Mouse (Mus musculus): ENCODE results near the gene Scamp2.

The Scamp2 gene

DNA sequence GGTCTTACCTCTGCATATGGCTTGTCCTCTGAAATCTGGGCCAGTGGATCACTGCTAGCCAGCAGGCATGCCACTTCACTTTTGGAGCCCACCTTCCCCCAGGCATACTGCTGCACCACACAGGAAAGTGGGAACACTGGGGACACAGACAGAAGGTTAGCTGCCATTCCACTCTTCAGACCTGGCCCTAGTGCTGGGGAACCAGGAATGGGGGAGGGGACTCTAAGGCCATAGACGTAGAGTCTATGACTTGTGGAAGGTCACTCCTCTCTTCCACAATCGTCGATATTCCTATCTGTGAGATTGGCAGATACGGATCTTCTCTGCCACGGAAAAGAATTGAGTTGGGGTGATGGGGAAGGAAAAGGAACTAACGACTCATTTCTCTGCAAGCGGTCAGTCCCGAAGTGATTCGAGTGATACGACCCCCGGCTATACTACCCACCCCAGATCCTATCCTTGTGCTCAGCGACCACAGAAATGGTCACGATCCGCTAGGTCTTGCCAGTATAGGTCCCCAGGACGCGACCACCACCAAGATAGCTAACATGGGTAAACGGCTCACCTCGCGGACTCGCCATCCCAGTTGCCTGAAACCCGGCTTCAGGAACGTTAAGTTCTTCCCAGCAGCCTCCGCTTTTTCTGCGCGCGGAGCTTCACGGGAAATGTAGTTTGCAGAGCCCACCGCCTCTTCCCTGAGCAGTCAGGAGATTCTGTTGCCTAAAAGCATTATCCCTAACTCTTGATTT is 8.4 kb upstream of the Scamp2 start, which contains the start of gene Mpi:
Mpi (minus strand) TSS at position 625 of the 749 bp plus-strand sequence.
- DNase-seq = peak; percentile 83 to 84

DNA sequence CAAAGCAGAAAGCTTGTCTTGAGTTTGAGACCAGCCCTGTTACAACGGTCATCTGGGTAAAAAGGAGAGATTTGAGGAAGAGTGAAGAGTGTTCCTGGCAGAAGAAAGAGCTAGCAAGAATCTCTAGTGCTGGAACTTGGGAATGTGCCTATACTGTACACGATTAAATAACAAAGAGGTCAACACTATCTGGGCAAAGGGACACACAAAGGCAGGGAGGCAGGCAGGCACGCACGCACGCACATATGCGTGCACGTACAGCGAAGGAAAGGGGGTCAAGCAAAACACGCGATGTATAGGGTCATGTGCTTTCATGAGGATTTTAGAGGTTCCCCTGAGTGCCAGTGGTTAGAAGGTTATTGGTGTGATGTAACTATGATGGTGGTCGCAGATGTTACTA is 7.6 kb upstream of the Scamp2 start:
- no peak for DNase-seq

DNA sequence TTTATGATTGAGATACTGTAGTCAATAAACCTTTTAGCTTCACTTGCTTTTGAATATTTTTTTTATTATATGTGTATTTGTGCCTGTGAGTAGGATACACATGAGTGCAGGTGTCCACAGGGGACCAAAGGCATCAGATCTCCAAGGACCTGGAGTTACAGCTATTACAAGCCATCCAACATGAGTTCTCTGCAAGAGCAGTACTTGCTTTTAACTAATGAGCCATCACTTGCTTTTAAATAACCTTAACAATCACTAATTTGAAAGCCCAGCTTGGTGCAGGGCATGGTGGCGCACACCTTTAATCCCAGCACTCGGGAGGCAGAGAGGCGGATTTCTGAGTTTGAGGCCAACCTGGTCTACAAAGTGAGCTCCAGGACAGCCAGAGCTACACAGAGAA is 6.0 kb upstream of the Scamp2 start:
- no peak for DNase-seq

DNA sequence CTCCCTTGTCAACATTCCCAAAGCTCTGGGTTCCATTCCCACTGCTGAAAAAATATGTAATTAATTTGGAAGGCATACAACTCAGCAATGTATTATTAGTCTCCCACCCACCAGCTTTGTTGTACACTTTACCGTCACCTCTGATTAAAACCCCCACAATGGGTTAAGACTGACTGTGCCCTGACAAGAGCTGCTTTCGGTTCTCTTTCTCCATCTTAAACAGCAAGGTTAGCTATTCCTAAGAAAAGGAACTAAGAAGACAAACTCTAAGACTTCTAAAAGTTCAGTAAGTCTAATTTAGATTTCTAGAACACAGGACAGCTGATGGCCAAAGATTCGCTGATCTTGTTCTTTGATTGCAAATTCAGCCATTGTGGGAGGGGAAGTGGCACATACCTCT is 3.5 kb upstream of the Scamp2 start:
- no peak for DNase-seq

DNA sequence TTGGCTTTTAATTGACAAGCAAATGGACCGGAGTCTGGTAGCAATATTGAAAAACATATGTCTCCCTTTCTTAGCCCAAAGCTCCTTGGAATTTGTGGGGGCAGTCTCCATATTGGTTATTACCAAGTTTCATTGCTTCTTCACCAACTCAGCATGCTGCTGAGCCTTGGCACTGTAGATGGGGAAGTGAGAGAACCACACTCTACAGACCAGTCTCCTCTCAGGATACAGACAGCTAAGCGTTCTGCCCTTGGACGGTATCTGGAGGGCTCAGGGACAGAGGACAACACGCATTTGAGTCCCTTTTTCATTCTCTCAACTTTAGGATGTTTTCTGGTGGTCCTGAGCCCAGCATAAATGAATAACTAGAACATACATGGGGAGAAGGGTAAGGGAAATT is 2.1 kb upstream of the Scamp2 start:
- DNase-seq = no peak

DNA sequence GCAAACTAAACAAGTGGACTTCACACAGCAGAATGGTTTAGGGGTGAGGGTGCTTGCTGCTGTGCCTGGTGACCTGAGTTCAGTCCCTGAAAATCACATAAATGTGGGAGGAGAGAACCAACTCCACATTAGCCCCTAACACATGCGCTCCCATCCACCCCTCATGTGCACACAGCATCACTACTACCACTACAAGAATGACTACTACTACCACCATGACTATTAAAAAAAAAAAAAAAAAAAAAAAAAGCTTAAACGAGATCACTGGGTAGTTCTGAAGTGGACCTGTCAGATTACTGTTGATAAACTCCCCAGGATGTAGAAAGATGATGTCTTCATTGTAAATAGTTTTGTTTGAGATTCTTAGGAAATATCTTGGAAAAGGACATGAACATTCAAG is 1.2 kb upstream of the Scamp2 start:
- no peak for DNase-seq

DNA sequence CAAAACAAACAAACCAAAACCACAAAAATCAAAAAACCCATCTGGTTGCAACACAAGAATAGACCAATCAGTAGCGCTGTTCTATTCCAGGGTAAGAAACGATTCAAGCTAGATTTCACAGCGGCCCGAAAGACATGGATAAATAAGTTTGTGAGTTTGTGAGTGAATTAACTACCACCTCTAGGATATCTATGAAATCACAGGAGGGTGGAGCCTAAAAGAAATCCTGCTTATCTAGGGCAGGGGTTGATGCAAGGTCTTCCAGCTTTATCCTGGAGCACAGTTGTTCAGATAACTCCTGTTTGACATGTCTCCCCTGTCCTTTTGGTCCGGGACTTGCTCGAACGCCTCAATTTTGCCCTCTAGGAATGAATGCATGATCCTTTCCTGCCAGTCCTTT is 480 bp upstream of the Scamp2 start:
- DNase-seq = no peak

DNA sequence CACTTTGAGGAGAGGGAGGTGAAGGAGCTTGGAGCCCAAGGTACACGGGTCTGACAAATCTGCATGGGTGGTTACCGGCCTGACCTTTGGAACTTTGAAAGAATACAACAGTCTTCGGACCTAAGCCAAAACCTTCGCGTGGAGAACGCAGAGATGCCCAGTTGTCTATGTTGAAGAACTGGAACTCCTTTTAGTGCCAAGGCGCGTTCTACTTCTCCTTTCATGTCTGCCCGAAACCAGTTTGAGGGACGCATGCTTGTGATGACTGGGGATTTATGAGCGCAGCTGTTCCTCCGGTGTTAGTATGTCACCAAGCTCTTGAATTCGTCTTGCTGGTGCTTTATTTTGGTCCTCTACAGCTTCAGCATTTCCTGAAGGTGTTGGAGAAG is 962 bp downstream of the Scamp2 start:
- no peak for DNase-seq

DNA sequence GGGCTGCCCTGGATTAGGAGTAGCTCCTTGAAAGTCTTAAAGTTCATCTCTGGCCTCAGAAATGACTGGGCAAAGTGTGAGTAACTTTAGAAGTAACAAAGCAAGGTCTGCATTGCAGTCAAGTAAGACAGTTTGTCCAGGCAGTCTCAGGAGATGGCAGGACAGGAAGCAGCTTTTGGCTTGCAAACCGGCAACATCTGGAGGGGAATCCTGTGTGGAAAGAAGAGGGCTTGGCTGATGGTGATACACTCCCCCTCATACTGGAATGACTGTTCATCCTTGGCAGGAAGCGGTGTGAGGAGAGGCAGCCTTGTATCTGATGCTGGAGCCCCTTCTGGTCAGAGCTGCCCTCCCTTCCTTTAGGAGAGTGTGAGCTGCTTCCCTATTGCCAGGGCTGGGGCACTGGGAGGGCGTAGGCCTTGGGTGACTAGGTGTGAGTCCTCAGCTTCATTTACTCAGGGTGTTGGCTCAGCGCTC is 2.2 kb downstream of the Scamp2 start:
- DNase-seq = peak; percentile 57 to 71

DNA sequence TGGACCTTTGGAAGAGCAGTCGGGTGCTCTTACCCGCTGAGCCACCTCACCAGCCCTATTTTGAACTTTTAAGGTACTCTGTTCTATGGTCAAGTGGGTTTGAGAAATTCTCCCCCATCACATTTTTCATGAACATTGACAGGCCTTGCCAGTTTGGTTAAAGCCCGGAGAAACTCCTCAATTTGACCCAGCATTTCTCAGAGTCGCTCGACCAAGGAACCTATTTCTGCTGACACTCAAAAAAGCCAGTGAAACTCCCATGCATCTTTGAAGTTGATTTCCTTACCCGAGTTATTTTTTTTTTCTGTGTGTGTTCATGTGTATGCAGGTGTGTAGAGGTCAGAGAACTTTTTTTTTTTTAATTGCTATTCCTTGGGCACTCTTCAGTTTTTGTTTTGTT is 3.9 kb downstream of the Scamp2 start:
- no peak for DNase-seq

DNA sequence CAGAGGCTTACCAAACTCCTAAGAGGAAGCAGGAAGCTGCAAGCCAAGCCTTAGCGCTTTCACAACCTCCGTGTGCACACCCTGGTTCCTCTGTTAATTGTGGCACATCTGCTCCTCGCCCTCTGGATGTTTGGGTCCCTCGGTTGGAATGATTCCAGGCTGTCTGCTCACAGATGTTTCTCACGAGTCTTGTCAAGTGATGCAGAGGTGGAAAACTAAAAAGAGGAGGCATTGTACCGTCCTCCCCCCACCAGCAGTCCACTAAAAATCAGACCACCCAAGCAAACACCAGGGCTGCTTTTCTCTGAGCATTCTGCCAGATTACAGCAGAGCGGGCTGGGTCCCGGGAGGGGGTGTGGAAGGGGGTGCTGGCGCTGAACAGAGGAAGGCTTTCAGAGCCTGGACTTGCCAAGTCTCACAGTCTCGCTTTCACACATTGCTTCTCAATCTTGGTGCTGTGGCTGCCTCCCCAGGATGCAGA is 5.0 kb downstream of the Scamp2 start:
- peak; percentile 39 to 55 for DNase-seq

DNA sequence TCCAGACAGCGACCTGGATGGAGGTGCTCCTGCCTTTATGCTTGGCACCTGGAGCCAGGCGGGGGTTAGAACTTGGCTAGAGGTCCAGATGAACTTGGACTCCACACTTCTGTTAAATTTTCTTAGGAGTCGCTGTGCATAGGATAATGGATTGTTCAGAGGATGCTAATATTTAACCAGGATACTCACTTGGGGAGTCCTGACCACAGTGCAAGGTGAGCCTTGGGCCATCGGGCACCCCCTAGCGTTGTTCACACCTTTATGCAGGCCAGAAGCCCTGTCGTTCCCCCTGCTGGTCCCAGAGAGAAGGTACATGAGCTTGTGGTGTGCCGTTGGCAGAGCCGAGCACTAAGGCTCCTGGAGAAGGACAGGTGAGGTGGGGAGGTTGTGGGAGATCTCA is 6.1 kb downstream of the Scamp2 start:
- peak; percentile 58 to 77 for DNase-seq

DNA sequence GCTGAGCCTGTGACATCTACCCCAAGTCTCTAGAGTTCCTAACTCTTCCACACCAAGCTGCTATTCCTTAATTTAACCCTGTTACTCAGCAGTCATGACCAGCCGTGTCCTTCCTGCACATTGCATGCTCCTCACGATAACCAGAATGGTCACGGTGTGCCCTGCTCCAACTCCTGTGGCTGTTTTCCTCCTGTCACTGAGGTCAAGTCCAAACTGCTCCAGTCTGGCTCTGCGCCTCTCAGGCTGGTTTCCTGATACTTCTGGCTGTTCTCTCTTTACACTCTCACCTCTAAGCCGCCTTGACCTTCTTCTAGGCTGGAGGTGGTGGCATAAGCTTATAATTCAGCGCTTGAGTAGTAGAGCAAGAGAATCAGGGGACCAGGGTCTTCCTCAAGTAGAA is 7.8 kb downstream of the Scamp2 start:
- DNase-seq = no peak

DNA sequence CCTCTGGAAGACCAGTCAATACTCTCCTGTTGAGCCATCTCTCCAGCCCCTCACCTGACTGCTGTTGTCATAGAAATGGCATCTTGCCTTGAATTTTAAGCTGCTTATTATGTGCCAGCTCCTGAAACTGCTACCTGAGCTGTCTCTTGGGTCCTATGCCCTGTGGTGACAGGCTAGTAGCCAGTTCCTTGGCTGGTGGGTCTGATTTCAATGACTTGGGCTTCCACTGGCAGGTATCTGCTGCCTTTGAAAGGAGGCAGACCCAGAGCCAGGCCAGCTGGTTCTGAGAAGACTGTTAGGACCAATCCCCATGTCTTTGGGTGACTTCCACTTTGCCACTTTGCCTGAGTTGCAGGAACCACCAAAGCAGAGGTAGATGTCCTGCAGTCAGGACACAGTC is 13.7 kb downstream of the Scamp2 start:
- DNase-seq = no peak

DNA sequence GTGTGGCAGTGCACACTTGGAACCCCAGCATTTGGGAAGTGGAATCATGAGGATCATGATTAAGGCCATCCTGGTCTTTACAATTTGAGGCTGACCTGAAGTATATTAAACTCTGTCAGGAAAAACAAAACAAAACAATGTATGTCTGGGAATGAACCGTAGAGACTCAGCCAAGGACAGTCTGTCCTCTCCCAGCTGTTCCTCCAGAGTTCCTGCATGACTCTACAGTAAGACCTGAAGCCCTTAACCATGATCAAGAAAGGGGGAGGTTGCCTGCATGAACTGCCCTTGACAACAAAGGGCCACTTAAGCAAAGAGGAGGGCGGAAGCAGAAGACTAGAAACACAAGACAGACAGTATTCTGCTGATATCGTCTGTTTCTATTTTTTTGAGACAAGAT is 14.8 kb downstream of the Scamp2 start:
- no peak for DNase-seq

DNA sequence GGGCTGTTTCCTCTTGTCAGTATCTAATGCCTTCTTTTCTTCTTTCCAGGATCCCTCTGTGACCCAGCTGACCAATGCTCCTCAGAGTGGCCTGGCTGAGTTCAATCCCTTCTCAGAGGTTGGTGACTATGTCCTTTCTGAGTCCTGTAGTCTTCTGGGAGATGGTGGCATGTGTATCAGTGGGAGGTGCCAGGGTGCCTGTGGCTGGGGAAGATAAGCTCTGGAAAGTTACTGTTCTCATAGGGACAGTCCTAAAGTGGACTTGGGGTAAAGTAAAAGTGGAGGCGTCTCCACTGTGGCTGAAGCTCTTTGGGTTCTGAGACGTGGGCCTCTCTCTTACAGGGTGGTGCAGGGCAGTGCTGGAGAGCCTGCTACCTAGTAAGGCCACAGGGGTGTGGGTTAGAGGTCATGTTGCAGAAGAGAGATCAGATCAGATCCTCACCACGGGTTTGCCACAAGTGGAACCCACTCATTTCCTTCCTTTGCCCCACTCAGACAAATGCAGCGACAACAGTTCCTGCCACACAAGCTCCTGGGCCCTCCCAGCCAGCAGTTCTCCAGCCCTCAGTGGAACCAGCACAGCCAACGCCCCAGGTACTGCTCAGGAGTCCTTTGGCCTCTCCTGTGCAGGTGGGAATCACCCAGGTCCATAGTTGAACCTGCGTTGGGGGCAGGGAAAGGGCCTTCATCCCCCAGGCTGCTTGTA is 16.6 kb downstream of the Scamp2 start:
- DNase-seq = no peak

DNA sequence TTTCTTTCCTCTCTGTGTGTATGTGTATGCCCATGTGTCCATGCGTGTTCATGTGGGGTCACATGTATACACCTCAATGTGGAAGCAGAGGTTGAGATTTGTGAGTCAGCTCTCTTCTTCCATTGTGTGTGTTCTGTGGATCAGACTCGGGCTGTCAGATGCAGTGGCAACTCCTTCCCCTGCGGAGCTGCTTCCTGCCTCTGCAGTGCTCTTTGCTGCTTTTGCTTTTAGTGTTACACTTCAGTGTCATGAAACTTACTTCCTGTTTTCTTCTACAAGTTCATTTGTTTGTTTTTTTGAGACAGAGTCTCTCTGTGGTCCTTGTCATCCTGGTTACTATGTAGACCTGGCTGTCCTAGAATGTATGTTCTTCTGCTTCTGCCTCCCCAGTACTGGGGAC is 24.2 kb downstream of the Scamp2 start:
- no peak for DNase-seq

DNA sequence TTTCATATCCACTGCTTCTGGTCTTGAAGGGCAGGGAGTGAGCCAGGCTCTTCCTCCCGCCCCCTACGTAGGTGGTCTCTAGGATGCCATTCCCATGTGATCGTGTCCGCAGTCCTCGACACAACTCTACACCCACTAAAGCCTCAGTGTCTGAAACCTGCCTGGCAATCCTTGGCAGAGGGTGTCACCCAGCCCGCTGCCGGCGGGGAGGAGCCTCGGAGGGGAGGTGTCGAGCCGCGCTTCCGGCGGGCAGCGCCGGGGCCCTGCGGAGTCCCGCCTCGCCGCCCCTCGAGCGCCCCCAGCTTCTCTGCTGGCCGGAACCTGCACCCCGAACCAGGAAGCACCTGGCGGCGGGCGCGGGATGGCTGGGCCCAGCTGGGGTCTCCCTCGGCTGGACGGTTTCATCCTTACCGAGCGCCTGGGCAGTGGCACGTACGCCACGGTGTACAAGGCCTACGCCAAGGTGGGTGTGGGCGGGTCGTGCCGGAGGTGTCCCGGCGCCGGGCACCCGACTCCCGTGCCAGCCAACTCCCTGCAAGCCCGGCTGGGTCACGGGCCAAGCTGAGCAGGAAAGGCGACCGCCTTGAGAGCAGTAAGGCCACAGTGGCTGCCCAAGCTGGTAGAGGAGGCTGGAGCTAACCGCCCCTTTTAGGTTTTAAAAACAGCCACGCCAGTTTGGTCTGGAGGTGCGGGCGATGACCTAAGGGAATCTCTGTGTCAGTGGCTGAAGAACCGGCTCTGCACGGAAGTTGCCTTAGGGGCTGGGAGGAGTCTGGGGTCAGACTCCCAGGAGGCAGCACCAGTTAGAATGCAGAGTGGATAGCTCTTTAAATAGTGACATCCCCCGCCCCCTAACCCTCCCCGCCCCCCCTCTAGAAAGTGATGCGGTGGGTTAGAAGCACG is 28.7 kb downstream of the Scamp2 start, which contains the start of gene Ulk3:
Ulk3 (plus strand) TSS at position 229 of the 903 bp plus-strand sequence.
- peak; percentile 84 to 90 for DNase-seq

DNA sequence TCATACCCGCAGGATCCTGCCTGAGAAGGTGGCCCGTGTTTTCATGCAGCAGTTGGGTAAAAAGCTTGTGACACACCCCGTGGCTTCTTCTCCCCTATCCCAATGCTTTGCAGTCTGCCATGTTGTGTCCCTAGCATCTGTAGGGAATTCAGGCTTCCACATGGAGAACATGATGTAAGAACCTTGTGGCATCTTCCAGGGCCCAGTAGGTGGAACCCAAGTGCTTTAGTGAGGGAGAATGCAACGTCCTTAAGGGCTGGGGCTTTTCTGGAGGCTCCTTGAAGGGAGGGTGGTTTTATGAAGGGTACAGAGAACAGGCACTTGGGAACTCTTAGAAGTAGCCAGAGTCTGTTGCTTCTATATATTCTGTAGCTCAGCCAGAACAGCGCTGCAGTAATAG is 30.0 kb downstream of the Scamp2 start:
- no peak for DNase-seq

DNA sequence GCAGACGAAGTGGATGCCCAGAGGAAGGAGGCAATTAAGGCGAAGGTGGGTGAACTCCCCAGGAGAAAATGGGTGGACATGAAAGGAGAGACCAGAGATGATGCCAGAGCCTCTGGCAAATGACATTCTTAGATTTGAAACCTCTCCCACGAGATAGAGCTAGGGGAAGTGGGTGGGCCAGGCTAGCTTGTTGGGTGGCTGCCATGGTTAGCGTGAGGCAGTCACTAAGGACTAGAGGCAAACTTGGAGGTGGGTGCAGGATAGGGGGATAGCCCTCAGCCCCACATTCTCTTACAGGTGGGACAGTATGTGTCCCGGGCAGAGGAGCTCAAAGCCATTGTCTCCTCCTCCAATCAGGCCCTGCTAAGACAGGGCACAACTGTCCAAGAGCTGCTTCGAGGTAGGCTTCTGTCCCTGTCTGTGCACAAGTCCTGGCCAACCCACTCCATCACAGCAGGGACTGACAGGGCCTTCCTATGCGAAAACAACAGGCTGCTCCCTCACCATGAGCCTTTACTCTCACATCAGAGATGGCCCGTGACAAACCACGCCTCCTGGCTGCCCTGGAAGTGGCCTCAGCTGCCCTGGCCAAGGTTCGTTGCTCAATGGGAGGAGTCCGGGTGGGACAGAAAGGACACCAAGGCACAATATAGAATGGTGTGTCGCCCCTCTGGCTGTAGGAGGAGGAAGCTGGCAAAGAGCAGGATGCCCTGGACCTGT is 32.9 kb downstream of the Scamp2 start:
- peak; percentile 57 to 73 for DNase-seq

DNA sequence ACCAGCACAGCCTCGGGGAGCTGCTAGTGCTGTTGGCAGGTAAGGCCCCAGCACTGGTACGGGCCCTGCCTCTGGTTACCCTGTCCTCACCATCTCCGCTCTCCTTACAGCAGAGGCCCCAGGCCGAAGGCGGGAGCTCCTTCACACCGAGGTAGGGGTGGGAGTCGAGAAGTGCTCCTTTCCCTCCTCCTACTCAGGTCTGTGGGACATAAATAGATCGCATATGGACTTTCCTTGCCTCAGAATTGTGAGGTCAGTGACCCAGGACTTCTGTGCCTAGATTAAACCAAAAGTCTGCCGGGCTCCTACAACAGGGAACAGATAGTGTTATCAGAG is 33.4 kb downstream of the Scamp2 start:
- DNase-seq = no peak

DNA sequence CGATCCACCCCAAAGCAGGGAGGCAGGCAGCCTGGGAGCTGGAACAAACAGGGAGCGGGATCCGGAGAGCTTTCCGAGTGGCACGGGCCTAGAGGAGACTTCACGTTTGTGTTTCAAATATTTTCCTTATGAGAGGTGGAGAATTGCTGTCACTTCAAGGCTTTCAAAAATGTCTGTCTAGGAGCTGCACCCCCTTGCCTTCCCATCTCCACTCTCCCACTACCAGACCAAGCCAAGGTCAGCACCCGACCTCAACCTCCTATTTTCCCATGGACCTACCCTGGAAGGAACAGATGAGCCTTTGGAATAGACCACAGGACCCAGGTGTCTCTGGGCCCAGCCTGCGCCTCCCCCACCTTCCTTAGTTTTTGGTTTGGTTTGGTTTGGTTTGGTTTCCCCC is 36.5 kb downstream of the Scamp2 start:
- DNase-seq = no peak

Measured in kidney, postnatal 4 days (tissue).